Mouse (Mus musculus) testis, postnatal 14 days (tissue): ENCODE data around the gene Gm28042.

Experiments
- DNase-seq: peaks from one replicate; pipeline ENCODE4 v3.0.0; 2021; ENCODE audit warnings: low spot score

Gm28042 gene

DNA sequence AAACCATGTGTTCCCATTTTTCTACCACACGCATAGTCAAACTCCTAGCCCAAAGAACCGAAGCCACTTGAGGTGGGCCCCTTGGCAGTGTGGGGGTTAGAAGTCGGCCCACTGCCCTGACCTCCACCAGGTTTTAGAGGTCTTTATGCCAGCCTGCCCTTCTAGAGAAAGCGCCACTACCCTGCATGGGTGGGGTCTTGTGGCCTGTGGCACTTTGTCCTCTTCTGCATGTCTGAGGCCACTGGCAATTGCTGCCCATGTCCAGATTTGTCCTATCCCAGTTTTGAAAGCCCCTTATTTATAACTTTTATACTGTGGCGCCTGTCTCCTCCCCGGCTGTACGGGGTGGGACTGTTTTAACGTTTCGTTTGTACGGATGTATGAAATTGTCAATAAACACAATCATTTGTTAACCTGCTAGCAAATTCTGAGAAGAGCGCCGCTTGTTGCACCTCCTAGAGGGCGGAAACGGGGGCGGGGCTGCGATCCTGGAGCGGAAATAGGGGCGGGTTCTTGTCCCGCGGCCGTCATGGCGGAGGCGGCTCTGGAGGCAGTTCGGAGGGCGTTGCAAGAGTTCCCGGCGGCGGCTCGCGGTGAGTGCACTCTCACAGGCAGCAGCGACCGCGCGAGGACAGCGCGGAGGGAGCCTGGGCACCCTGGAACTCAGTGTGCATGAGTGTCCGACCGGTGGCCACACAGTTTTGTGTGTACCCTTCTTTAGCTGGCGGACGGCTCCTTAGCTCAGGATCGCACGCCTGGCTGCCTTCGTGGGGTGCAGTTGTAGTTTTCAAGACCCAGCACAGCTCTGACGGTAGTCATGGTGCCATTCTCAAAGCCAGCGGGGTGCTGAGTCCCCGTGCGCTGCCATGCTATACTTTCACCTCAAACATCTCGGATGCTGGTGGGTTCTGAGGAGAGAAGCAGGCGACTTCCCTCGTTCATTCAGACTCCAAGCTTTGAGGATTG lies at the start of gene Gm28042, which contains the start of gene Jmjd7:
Gene Gm28042, plus strand, starts transcription at position 510 of the 966 bp plus-strand sequence.
Gene Jmjd7, plus strand, starts transcription at position 500 of the 966 bp plus-strand sequence.
- DNase-seq: peak; percentile 89

DNA sequence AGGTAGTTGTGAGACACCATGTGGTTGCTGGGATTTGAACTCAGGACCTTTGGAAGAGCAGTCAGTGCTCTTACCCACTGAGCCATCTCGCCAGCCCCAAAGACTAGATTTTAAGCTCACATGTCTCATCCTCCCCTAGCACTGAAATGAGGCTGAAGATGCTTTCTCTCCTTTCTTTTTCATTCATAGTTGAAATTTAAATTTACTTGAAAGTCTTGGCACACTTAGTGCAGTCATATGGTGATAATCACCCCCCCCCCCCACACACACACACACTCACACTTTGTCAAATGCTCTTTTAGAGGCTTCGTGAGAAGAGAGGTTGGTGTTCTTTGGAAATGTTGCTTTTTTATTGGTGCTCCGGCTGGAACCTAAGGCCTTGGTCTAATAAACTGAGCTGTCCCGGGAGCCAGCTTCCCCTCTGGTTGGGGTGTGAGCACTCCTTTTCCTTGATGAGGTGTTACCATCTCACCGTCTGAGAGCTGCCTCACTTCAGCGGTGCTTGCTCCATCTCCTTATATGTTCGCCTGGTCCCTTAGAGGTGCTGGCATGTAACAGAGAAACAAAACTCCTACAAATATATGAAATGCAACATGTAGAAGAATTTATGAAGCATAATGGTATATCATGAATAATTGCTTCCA lies 46.8 kb upstream of the Gm28042 start:
- no peak for DNase-seq

DNA sequence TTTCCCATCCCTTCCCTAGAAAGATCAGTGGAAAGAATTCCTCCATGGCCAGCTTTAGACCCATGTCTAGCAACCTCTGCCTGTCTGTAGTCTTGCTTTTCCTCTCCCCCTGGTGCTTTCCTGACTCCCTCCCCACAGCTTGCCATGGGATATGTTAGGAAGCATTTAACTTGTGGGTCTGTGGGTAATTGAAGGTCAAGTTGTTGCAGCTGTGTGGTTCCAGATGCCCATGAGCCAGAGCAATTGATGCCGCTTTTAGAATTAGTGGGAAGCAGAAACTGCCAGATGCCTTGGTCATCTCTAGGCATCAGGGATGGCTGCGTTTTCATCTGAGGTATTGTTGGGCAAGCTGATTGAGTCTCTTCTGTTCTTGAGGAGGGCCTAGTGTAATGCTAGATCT lies 45.7 kb upstream of the Gm28042 start:
- DNase-seq: no peak

DNA sequence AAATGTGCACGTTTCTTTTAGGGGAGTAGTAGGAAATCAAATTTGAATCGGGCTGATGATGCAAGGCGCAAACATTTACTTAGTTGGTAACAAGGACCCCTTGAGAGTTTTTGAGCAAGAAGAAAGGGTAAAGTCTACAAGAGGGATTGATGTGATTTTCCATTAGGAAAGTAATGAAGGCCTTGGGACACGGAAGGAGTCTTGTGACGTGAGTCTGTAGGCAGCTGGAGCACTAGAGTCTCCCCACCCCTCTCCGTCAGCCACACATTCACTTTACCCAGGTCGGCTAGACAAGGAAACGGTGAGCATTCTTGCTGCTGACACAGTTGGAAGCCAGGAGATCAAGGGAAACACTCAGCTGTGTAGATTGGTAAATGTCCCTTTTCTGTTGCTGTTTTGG lies 41.4 kb upstream of the Gm28042 start:
- DNase-seq: no peak

DNA sequence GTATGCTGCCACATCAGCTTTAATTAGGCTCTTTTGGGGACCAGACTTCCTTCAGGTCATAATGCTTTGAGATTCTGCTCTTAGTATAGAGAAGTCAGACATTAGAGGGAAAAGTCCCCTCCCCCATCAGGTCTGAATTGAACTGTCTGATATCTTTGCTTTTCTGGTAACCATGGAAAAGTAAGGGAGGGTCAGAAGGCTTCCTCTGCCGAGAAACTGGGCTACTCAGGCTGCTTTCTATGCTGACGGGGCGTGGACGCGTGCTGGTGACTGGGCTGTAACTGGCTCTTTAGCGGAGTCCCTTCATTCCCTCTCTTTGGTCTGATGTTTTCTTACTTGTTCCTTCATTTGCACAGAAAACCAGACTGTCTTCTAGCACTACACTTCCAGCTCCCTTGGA lies 40.9 kb upstream of the Gm28042 start:
- DNase-seq: no peak

DNA sequence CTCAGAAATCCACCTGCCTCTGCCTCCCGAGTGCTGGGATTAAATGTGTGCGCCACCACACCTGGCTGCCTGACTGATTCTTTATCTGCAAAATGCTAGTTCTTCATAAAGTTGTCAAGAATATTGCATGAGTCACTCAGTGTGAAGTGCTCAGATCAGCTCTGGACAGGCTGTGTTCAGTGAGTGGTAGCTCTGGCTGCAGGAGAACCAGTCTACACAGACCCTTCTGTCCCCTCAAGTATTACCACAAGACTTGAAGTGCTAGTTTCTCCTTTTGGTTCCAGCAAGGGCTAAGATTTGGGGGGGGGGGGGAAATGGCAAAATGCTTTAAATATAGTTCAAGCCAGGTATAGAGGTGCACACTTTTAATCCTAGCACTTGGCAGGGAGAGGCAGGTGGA lies 39.9 kb upstream of the Gm28042 start:
- no peak for DNase-seq

DNA sequence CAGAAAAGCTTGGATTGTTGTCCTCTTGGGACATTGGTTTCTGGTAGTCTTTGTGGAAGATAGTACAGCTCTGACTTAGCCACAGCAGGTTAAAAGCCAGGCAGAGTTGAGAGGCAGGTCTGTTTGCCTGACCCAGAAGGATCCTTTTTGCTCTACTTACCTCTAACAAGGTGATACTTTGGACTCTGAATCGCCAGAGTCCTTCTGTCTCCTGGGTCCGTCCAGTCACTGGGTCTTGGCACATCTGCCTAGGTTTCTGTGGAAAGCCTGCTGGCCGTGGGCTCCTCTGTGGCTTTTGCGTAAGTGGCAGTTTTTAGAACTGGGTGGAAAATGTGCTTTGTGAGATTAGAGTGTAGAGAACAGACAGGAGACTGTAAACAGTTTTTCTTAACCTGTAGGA lies 38.3 kb upstream of the Gm28042 start:
- no peak for DNase-seq

DNA sequence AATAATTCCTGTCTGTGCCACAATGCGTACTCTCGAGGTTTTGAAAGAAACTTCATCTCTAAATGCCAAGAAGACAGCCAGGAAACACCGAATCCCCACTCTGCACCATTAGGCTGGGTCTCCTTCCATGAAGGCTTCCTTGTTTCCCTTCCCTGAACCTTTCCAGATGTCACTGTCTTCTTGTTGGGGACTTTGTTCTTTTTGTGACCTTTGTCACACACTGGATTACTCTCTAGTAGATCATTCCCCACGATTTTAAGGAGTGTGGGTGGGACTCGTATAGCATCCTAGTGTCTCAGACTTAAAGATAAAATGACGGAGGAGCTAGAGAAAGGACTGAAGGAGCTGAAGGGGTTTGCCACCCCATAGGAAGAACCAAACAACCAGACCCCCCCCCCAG lies 36.4 kb upstream of the Gm28042 start:
- no peak for DNase-seq

DNA sequence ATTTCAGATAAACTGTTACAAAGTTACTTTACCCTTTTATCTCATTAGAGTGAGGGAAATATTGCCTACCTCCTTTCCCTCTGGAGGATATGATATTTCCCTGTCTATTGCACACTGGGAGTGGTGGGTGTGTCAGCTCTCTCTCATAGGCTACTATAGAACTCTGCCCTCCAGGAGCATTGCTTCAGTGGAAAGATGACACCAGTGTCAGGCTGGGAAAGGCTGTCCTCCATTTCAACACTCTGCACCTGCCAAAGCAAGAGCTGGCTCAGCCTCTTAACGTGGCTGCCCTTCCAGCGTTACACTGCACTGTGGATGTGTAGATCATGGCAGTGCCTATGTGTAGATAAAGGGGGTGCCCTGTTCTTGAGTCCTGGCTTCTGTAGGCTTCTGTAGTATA lies 34.9 kb upstream of the Gm28042 start:
- no peak for DNase-seq

DNA sequence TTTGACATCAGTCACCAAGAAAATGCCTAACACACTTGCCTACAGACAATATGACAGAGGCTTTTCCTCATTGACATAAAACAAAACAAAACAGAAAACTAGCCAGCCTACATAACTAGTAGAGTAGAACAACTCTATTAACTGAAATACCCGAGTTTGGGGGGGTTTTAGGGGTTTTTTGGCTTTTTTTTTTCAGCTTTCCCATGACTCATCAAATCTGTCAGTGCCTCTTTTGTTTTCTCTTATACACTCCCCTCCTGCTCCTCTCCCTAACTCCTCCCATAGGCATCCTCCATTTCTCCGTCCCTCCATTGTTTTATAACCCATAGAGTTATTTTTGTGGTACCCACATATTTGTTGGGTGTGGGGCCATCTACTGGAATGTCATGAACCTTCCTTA lies 33.8 kb upstream of the Gm28042 start:
- DNase-seq: no peak

DNA sequence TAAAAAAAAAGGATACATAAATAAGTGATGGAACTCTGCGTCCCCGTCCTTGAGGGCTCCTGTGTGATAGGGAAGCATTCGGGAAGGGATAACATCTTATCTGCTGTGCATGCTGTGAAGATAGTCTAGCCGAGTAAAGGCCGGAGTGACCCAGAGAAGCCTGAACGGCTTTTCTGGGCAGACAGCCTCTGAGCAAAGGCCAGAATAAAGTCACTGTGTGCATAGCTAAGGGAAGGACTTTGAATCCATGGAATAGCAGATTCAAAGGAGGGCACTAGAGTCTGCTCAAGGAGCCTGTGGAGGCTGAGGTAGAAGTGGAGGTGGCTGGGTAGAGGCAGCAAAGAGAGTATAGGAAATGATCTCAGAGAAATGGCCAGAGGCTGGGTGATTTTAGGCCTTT lies 32.5 kb upstream of the Gm28042 start:
- DNase-seq: no peak

DNA sequence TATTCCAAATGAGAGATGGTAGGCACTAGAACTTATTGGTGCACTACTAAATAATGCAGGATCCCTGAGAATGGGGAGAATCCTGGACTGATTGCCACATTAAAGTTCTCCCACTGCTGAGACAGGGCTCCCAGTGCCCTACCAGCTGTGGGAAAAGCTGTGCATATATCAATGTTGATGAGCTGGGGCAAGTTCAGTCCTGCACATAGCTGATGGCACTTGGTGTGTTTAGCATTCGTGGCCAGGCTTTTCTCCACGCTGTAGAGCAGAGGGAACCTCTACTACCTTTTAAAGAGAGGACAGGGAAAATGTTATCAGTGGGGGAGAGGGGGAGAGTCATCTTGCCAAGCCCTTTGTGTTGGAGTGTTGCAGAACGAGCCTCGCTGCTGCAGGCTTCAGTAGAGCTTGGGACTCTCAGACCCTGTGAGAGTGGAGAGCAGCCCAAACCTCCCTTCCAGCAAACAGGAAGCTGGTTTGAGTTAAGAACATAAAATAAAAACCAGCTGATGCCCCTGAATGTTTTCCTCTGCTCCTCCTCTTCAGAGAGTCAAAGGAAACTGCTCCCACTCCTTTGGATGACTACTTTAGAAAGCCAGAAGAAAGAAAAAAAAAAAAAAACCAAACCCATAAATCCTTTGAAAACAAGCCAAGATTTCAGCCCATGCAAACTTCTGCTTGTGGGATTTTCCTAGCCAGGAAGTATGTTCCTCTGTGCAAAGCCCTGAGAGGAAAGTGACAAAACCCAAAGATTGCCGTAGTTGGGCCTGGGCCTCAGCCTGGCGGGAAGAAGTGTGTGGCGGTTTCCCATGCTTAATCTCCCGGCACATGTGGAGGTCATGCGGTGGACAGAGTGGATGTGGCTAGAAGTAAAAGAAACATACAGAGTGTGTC lies 31.7 kb upstream of the Gm28042 start:
- no peak for DNase-seq

DNA sequence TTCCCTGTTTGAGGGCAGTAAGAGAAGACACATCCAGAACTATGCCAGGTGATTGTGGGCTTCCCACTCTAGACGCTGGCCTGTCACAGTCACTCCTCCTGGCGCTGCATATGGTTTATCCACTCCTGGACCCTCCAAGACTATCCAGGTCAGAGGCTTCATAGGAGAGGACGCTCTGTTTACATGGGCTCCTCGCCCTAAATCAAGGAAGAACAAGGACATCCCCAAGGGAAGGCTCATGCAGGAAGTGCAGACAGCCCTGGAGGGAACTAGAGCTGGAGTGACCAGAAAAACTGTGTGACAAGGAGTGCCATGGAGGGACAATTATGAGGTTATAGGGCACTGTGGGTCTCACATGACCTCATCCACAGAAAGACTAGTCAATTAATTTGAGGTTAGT lies 29.9 kb upstream of the Gm28042 start:
- no peak for DNase-seq

DNA sequence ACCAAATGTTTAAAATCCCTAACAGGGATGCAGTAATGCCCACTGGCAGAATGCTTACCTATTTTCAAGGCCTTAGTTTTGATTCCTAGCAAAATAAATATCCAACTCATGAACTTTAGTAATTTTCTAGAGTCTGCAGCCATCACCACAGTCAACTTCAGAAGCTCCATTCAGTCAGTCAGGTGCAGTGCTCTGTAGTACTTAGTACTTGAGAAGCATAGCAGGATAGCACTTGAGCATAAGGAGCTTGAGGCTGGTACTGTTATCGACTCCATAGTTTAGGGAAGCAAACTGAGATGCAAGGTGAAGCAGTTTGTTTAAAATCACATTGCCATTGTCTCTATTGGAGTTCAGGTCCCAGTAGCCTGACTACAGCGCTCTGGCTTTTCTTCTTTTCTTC lies 27.6 kb upstream of the Gm28042 start:
- no peak for DNase-seq

DNA sequence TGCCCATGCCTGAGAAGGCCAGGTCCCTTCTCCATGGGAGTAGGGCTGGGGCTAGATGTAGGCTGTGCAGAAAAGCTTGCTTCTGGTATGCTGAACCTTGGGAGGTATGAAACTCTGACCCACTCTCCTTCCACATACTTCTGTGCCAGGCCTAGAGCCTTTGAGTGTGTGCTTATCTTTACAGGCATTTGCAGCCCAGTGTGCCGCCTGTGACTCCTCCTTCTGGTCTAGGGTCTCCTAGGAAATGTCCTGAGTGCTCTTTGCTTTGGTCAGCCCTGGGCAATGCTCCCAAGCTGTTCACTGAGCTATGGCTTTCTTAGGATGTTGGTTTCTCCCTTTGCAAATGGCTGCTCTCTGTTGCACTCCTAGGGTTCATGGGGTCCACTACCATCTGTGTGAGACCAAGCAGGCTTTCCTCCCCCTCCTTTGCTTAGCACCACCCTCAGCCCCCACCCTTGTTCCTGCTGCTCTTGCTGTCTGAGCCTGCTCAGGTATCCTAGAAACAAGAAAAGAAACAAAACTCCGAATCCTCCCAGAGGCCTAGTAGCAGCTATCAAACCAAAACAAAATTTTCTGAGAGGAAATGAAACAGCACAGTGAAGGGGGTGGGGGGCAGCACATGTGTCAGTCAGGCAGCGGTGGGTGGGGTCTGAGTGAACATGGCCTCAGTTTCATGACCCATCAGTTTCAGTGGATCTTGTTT lies 26.3 kb upstream of the Gm28042 start:
- DNase-seq: no peak

DNA sequence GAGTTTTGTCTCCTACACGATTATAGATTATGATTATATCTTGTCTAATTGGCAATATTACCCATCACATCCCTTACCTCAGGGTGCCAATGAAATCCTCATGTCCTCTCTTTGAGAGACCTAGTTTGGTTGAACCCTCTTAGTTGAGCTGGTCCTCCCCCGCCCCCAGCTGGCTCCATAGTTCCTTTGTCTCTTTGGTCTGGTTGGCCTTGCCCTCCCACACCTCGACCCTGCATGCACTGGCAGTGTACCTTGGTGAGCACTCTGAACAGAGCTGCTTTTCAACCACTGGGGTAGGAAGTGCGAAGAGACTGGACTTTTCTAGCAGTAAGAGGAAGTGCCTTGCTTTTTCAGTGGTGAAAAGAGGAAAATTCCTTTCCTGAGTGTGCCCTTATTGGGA lies 25.3 kb upstream of the Gm28042 start:
- peak; percentile 51 for DNase-seq

DNA sequence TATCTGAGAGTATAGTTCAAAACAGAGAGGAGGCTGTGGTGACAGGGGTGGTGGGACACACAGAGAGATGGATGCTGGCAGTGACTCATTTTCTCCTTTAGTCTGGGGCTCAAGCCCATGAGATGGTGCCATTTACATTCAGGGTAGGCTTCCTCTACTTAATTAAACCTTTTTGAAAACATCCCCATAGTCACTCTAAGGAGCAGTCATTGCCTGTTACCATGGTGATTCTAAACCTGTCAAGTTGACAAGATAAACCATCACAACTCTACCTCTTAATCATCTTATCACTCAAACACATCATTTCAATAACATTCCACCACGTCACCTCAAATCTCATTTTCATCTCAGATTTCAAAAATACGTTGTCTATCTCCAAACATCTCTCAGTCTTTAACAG lies 23.3 kb upstream of the Gm28042 start:
- no peak for DNase-seq

DNA sequence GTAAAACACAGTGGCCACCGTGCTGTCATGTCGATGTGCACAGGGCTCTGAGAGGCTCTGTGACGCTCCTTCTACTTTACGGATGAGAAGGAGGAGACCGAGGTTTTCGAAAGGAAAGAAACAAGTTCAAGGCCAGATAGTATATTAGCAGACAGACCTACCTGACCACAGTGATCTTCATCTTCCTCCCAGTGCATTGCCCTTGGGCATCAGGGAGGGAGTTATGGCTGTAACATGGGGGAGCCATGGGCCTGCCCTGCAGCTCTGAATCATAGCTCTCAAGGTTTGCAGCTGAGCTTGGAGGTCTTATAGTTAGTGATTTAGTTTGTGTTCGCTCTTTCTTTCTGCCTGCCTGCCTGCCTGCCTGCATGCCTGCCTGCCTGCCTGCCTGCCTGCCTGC lies 20.6 kb upstream of the Gm28042 start:
- DNase-seq: no peak

DNA sequence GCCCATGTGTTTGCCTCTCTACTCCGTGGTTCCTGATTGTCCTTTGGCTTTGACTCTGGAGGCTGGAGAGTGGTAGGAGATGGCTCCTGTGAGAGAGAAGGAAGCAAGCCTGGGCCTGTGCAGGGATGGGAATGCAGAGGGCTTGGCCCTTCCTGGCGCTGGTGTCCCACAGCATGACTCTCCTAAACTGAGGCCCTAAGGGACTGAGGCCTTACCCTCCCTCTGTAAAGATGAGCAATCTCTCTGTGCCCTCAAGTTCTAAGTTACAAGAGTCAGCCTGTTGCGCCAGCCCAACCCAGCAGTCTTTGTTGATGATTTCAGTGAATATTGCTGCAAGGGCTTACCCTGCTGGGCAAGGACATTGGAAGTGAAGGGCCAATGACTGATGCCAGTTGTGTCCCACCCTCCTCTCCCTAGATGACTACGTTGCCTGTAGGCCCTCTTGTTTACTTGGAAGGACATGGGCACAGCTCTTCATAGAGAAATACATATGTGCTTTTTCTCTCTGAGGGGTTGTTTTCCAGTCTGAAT lies 19.5 kb upstream of the Gm28042 start:
- no peak for DNase-seq

DNA sequence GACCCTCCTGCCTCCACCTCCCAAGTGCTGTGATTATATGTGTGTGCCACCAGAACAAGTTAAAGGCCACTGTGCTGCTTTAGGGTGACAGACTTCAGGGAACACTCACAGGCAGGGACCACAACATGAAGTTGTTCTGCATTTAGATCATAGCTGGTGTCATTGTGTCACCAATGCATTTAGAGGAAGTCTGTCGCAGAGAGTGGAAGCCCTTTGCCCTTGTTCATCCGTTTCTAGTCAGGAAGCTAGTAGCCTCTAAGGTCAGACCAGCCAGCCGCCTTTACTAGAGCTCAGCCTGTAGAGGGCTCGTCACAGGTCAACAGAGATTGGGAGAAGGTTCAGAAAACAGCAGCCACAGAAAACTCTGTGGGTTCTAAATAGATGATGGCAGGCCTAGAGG lies 18.6 kb upstream of the Gm28042 start:
- no peak for DNase-seq

DNA sequence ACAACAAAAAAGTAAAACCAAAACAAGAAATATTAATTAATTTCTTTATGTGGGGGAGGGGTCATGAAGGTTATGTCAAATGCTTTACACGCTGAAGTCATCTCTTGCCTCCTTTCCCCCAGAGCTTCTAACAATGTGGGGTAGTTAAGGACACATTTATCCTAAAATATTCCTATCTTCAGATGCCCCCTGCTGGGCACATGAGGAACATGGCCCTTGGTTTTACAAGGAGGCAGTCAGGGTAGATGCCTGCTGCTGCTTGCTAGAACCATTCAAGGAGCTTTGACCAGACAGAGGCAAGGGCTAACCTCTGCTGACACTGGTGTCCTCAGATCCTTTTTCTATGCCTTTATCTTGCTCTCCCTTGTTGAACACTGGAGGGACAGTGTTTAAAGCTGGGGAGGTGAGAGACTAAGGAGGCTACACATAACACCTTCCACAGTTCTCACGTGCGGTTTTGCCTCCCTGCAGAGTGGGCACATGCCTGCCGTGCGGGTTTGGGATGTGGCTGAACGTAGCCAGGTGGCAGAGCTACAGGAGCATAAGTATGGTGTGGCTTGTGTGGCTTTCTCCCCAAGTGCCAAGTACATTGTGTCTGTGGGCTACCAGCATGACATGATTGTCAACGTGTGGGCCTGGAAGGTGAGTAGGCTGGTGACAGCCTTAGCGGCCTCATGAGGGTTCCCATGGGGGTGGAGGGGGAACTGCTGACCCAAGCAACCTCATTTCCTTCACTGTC lies 15.7 kb upstream of the Gm28042 start:
- no peak for DNase-seq
